Mouse (Mus musculus) spleen, adult 2 months (tissue): Measurements from ENCODE around the gene Pdcd11.

Experiments
- CTCF ChIP-seq: fragments of 200-500 bp; IDR thresholded peaks from 2 replicates; pipeline ENCODE4 v1.5.1; 2011; ENCODE audit warnings: mild to moderate bottlenecking, inconsistent platforms; ENCODE audit not compliant: insufficient read depth, insufficient read length, insufficient replicate concordance; ENCODE audit errors: extremely low read depth
- POLR2A ChIP-seq: fragments of 200-500 bp; IDR thresholded peaks from 2 replicates; pipeline ENCODE4 v1.6.1; 2011; ENCODE audit warnings: low read depth, low read length, inconsistent platforms

- TF ChIP-seq POLR2A (no peak), CTCF (no peak)
Measured at GRCm38 (mm10) chr19:47057684-47058083, 32.9 kb upstream of the Pdcd11 start.
